8 mouse cellular contexts compared by ENCODE assay signal in genomic region chr7:101863415-101863814, GRCm38 (mm10). TPM values are rescaled to one million over a fixed set of nuclear protein-coding genes. Genes with fewer than 3 reads are reported as not detected.
DNase-seq lines count a peak whose midpoint lies in the region; ATAC-seq lines count a peak whose summit lies in the region.

Gene Anapc15 (plus strand): TSS chr7:101863715.

- 67% methylated on average over 3 of the region's 3 CpGs for WGBS in kidney, embryonic 16.5 days
- 77% methylated on average over 3 of the region's 3 CpGs for WGBS in intestine, embryonic 14.5 days

- no peak within 1 kb of the TSS for H3K9ac ChIP-seq in kidney, embryonic 16.5 days (replicated peaks; ENCODE audit: low read length)
- no peak within 1 kb of the TSS for H3K9ac ChIP-seq in intestine, embryonic 14.5 days (ENCODE audit: low read length)

- no peaks in the 10 kb centered on the region for H3K27me3 ChIP-seq in kidney, embryonic 16.5 days (ENCODE audit: insufficient read depth, low read length)
- no peaks in the 10 kb centered on the region for H3K27me3 ChIP-seq in intestine, embryonic 14.5 days (replicated peaks; ENCODE audit: control insufficient read depth, insufficient read depth, low read length)
- H3K27me3 ChIP-seq in megakaryocyte, embryonic 14.5 days (replicated peaks): peaks cover 12% of the 10 kb centered on the region

- intact Hi-C loops in gastrocnemius, postnatal 14 days (cut with DNase I; ENCODE audit: low total_unique reads): no loop called here

- DNase-seq in kidney, adult 18-20 months: no peak
- DNase-seq in adrenal gland, postnatal 36 days: no peak
- no peak for DNase-seq in gastrocnemius, postnatal 14 days
- no peak for DNase-seq in intestine, embryonic 14.5 days (ENCODE audit: low spot score)
- no peak for DNase-seq in retina, embryonic 14.5 days (ENCODE audit: low spot score)
- no peak for DNase-seq in testis, postnatal 10 days (ENCODE audit: low spot score)

- H3K4me1 ChIP-seq in kidney, embryonic 16.5 days (ENCODE audit: insufficient read depth, low read length): peaks cover 6% of the 10 kb centered on the region
- no peaks in the 10 kb centered on the region for H3K4me1 ChIP-seq in intestine, embryonic 14.5 days (replicated peaks; ENCODE audit: control insufficient read depth, insufficient read depth, low read length)
- peaks cover 14% of the 10 kb centered on the region for H3K4me1 ChIP-seq in megakaryocyte, embryonic 14.5 days

- no peak within 1 kb of the TSS for H3K4me2 ChIP-seq in kidney, embryonic 16.5 days (replicated peaks; ENCODE audit: low read depth, low read length)
- H3K4me2 ChIP-seq in intestine, embryonic 14.5 days (ENCODE audit: low read length): no peak within 1 kb of the TSS

- H3K36me3 ChIP-seq in kidney, embryonic 16.5 days (ENCODE audit: insufficient read depth, low read length): no peaks in the 10 kb centered on the region
- H3K36me3 ChIP-seq in intestine, embryonic 14.5 days (ENCODE audit: control insufficient read depth, insufficient read depth, low read length): no peaks in the 10 kb centered on the region
- H3K36me3 ChIP-seq in megakaryocyte, embryonic 14.5 days (replicated peaks; ENCODE audit: low read length): no peaks in the 10 kb centered on the region

- no peaks in the 10 kb centered on the region for H3K9me3 ChIP-seq in kidney, embryonic 16.5 days (ENCODE audit: low read length)
- H3K9me3 ChIP-seq in intestine, embryonic 14.5 days (ENCODE audit: control insufficient read depth, low read length): no peaks in the 10 kb centered on the region
- H3K9me3 ChIP-seq in megakaryocyte, embryonic 14.5 days: peaks cover 4% of the 10 kb centered on the region

- ATAC-seq in kidney, embryonic 16.5 days (ENCODE audit: low FRiP score, low TSS enrichment): no peak
- ATAC-seq in intestine, embryonic 14.5 days (replicated peaks; ENCODE audit: low FRiP score, low TSS enrichment, low read depth): no peak

- H3K4me3 ChIP-seq in kidney, embryonic 16.5 days (ENCODE audit: low read length): no peak within 1 kb of the TSS
- H3K4me3 ChIP-seq in intestine, embryonic 14.5 days (ENCODE audit: low read depth, low read length): no peak within 1 kb of the TSS
- no peak within 1 kb of the TSS for H3K4me3 ChIP-seq in megakaryocyte, embryonic 14.5 days (replicated peaks)

- no peak within 1 kb of the TSS for H3K27ac ChIP-seq in kidney, embryonic 16.5 days (ENCODE audit: low read length)
- no peak within 1 kb of the TSS for H3K27ac ChIP-seq in intestine, embryonic 14.5 days (ENCODE audit: low read depth)

RNA-seq across cellular contexts. Expression of gene Anapc15, which starts in this region (rescaled TPM):
- polyA plus RNA-seq in kidney, embryonic 16.5 days (2015; fragmentation: Nextera tagmentation; extraction: Ambion mirVana): 76.3 and 77.8 TPM in 2 replicates
- total RNA-seq in adrenal gland, postnatal 36 days (2021): 10 to 100 TPM; 27.4 to 33.2 TPM
- total RNA-seq in gastrocnemius, postnatal 14 days (2021): 10 to 100 TPM; 23.7 to 27.7 TPM
- 71.3 and 76.3 TPM in 2 replicates for polyA plus RNA-seq in intestine, embryonic 14.5 days (2014; fragmentation: Nextera tagmentation; extraction: Ambion mirVana)
- 31.8 and 36.2 TPM in 2 replicates for polyA plus RNA-seq in megakaryocyte, embryonic 14.5 days (2012; ENCODE audit: insufficient read depth, low replicate concordance)
